Mouse (Mus musculus): ENCODE measurements at regions not wholly inside any gene's neighbourhood (a gene's known extent, or its start where the extent isn't known, plus 50 kb on each side); places are given as distances from the start of the nearest gene placed in this dataset.

DNA sequence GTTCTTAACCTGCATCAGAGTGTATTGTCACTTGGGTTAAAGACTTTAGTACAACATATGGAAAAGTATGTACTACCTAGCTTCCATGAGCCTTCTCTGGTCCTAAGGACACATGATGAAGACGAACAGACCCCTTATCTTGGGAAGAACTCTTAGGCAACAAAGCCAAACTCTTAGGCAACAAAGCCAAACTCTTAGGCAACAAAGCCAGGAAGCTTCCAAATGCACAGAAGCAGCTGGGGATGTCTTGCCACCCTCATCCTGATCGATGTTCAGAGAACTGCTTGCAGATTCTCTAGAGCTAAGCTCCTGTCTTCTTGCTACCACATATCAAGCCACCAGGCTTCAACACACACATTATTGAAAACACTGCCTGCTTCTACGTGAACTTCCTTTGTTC, 59.7 kb upstream of the Igf1r start:
- TF ChIP-seq CTCF (IDR thresholded peaks at IDR 0.05; ENCODE audit: low read depth) (no peak), EP300 (IDR thresholded peaks at IDR 0.05; ENCODE audit: low read depth) (no peak)

Data from liver, embryonic 14.5 days (tissue).